Mouse (Mus musculus): ENCODE results near the gene Slc26a1. TPM values are rescaled to one million over a fixed set of nuclear protein-coding genes. Genes with fewer than 3 reads are reported as not detected.

Slc26a1 gene
- polyA plus RNA-seq (2016; fragmentation: Nextera tagmentation; extraction: Ambion mirVana), result 12.7 and 12.9 TPM in 2 replicates

DNA sequence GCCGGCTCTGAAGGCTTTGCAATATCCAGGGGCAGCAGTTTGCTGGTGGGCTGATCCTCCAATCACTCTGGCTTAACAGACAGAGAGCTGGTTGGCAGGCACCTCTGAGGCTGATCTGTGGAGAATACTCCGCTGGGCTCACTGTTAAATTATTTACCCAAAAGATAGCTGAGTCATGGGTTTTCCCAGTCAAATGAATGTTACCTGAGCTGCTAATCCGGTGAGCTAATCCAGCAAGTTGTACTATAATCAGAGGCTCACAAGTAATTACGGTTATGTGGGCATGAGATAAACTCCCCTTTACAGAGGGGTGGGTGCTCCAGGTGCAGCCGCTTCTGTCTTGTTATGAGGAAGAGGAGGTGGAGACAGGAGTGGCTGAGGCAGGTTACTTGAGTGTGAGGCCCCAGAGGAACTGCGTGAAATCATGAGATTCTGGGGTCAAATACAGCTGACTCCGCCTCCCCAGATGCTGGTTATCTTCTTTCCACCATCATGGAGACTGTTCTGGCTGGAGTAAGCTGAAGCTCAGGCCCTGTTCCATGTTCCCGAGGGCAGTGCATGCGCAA is at the start of gene Slc26a1:
Slc26a1 (minus strand) TSS at position 319 of the 566 bp plus-strand sequence.
- H3K27ac ChIP-seq, result peak within 1 kb of the TSS; percentile 96
- peak within 1 kb of the TSS; percentile 78 for H3K4me2 ChIP-seq
- H3K9me3 ChIP-seq (replicated peaks), result no peaks in the 10 kb centered on the region
- H3K27me3 ChIP-seq (replicated peaks), result no peaks in the 10 kb centered on the region
- WGBS (ENCODE audit: insufficient replicate concordance), result 26% methylated on average over 9 of the region's 9 CpGs
- H3K36me3 ChIP-seq, result peaks cover 30% of the 10 kb centered on the region
- ATAC-seq, result peak; percentile 59
- H3K4me1 ChIP-seq, result peaks cover 90% of the 10 kb centered on the region
- peak within 1 kb of the TSS; percentile 76 for H3K9ac ChIP-seq
- H3K4me3 ChIP-seq, result peak within 1 kb of the TSS; percentile 57

DNA sequence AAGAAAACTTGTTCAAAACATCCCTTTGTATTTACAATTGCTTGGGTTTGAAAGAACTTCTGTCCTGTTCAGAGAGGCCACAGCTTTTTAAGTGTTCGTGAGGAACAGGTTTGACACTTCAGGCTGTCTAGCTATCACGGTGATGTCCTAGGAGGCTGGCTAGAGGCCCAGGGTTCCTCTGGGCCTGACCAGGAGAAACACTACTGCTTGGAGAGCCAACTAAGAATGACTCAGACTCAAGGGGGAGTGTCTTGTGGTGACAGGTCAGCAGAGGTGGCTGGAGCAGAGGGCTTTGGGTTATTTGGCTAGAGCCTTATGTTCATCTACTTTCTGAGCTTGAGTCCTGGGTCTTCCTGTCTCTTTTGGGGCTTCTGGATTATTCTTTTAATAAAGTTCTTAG is 48.6 kb upstream of the Slc26a1 start:
- Histone ChIP-seq H3K36me3 (no peaks in the 10 kb centered on the region), H3K4me2 (no peak overlapping the region), H3K9me3 (replicated peaks) (no peaks in the 10 kb centered on the region), H3K9ac (no peak overlapping the region), H3K27ac (no peak overlapping the region), H3K4me1 (peaks cover 11% of the 10 kb centered on the region; the same call in 1 of the 2 replicates), H3K4me3 (no peak overlapping the region), H3K27me3 (replicated peaks) (peaks cover 9% of the 10 kb centered on the region)
- 49% methylated on average over 2 of the region's 2 CpGs for WGBS (ENCODE audit: insufficient replicate concordance)
- ATAC-seq, result no peak

DNA sequence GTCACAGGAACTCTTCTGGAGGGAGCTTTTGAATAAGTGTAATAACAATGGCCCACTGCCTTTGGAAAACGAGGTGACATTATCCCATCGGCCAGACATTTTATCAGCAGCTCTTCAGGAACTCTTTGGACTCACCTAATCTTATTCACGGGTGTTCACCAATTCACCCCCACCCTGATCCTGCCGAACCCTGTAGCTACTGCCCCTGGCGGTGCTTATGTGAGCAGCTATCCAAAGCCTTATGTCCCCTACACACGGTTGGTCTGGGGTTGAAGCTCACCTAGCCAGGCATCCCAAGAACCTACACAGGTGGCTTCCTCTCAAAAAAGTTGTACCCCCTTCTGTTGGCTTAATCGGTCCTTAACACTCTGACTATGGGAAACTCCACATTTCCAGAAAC is 44.4 kb upstream of the Slc26a1 start:
- 40% methylated on average over 7 of the region's 7 CpGs for WGBS (ENCODE audit: insufficient replicate concordance)
- Histone ChIP-seq H3K4me1 (peaks cover 12% of the 10 kb centered on the region), H3K4me2 (no peak overlapping the region), H3K36me3 (no peaks in the 10 kb centered on the region), H3K9ac (no peak overlapping the region), H3K27me3 (replicated peaks) (peaks cover 14% of the 10 kb centered on the region), H3K27ac (no peak overlapping the region), H3K4me3 (no peak overlapping the region), H3K9me3 (replicated peaks) (no peaks in the 10 kb centered on the region)
- peak; percentile 65 for ATAC-seq

DNA sequence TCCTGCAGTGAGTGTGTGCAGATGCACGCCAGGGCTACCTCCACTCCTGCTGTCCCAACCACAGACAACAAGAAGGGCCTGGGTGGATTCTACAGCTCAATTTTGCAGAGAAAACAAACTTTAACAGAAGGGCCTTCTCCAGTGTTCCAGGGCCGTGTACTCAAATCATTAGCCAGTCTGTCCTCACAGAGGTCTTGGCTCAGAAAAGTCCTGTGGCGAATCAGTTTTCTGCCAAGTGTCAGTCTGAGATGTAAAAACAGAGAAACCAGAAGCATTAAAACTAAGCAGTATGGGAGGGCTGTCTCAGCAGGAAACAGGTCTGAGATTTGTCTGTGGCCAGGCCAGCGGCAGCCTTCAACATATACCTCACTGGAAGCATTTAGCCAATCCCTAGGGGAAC is 42.7 kb upstream of the Slc26a1 start:
- Histone ChIP-seq H3K9me3 (replicated peaks) (no peaks in the 10 kb centered on the region), H3K9ac (no peak overlapping the region), H3K27ac (no peak overlapping the region), H3K4me1 (peaks cover 12% of the 10 kb centered on the region), H3K27me3 (replicated peaks) (peaks cover 18% of the 10 kb centered on the region), H3K36me3 (no peaks in the 10 kb centered on the region), H3K4me2 (no peak overlapping the region), H3K4me3 (no peak overlapping the region)
- WGBS (ENCODE audit: insufficient replicate concordance), result 49% methylated on average over 4 of the region's 4 CpGs
- ATAC-seq, result no peak

DNA sequence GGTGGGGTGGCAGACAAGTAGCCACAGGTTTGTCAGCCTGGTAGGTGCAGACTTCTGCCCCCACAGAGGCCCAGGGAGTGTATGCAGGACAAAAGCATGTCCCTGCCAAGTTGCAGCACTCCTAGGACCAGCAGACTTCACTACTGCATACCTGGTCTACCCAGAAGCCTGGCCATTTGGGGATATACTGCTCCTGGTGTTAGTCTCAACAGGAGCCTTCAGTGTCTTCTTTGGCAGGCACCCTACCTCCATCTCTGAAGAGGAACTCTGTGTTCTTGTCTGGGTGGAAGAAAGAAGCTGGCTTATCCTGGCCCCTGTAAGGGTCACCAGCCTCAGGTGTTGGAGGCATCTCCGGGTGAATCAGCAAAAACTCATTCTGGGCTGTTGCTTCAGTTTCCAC is 40.6 kb upstream of the Slc26a1 start:
- ATAC-seq, result no peak
- Histone ChIP-seq H3K4me1 (peaks cover 12% of the 10 kb centered on the region), H3K4me3 (no peak overlapping the region), H3K27ac (no peak overlapping the region), H3K4me2 (no peak overlapping the region), H3K9me3 (replicated peaks) (no peaks in the 10 kb centered on the region), H3K27me3 (replicated peaks) (peaks cover 14% of the 10 kb centered on the region), H3K9ac (no peak overlapping the region), H3K36me3 (no peaks in the 10 kb centered on the region)
- 56% methylated on average over 1 of the region's 1 CpGs for WGBS (ENCODE audit: insufficient replicate concordance)

DNA sequence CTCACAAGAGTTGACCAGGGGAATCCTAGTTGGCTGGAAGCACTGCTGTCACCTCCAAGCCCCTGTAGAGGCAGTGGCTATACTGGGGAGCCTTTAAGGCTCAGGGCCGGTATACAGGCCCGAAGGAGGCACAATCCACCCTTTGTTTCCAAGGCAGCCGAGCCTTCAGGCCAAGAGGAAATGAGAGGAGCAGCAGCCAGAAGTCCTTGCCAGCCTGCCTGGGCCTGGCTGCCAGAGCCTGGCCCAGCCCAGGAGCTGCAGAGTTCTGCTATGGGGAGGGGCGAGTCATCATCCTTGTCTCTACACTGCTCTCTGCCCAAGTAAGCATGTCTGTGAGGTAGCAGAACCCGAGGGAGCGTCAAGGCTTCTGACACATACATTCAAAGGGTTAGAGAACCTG is 38.8 kb upstream of the Slc26a1 start:
- WGBS (ENCODE audit: insufficient replicate concordance), result 64% methylated on average over 6 of the region's 6 CpGs
- H3K27ac ChIP-seq, result no peak overlapping the region

DNA sequence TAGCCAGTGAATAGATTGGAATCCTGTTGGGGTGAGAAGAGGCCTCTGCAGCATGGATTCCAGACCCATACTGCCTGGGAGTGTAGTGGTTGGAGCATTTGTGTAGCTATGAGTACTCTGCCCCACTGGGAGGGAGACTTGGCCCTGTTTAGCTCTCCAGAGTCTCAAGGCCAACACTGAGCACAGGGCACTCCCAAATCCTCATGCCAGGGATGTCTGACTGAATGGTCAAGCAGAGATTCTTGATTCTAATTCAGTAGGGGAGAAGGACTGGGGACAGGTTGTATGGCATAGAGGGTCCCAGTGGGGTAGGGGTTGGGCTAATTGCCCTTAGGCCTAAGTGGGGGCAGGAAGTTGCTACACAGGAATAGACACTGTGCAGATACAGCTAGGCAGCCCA is 38.3 kb upstream of the Slc26a1 start:
- H3K9me3 ChIP-seq (replicated peaks), result no peaks in the 10 kb centered on the region
- no peak overlapping the region for H3K9ac ChIP-seq
- no peak overlapping the region for H3K27ac ChIP-seq
- no peak overlapping the region for H3K4me2 ChIP-seq
- peaks cover 8% of the 10 kb centered on the region; the same call in 1 of the 2 replicates for H3K27me3 ChIP-seq (replicated peaks)
- no peak overlapping the region for H3K4me3 ChIP-seq
- ATAC-seq, result no peak
- no peaks in the 10 kb centered on the region; the same call in 1 of the 2 replicates for H3K36me3 ChIP-seq
- peaks cover 22% of the 10 kb centered on the region for H3K4me1 ChIP-seq

More for the DNA sequence above, 38.8 kb upstream of the Slc26a1 start:
- Histone ChIP-seq H3K4me1 (peaks cover 17% of the 10 kb centered on the region), H3K27me3 (replicated peaks) (peaks cover 8% of the 10 kb centered on the region; the same call in 1 of the 2 replicates), H3K36me3 (no peaks in the 10 kb centered on the region), H3K9me3 (replicated peaks) (no peaks in the 10 kb centered on the region), H3K9ac (no peak overlapping the region), H3K4me3 (no peak overlapping the region), H3K4me2 (no peak overlapping the region)
- ATAC-seq, result no peak

DNA sequence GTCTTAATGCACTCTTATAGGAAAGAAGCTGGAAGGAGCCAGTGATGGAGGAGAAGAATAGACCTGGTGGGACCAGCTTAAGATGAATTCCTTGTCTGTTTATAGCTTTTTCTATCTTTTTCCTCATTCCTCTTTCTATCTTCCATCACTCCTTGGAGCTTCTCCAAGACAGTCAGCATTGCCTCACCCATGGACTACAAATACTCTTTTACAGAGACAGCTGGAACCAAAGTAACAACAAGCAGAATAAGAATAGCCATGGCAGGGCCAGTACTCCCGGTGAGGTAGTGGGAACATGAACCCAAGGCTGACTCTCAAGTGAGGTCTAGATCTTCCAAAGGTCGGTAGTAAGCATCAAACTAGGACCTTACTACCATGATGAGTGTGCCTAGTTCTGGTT is 37.7 kb upstream of the Slc26a1 start:
- ATAC-seq, result no peak
- Histone ChIP-seq H3K27ac (no peak overlapping the region), H3K27me3 (replicated peaks) (peaks cover 8% of the 10 kb centered on the region; the same call in 1 of the 2 replicates), H3K9ac (no peak overlapping the region), H3K4me3 (no peak overlapping the region), H3K4me1 (peaks cover 28% of the 10 kb centered on the region), H3K4me2 (no peak overlapping the region), H3K9me3 (replicated peaks) (no peaks in the 10 kb centered on the region), H3K36me3 (peaks cover 4% of the 10 kb centered on the region; the same call in 1 of the 2 replicates)
- WGBS (ENCODE audit: insufficient replicate concordance), result 77% methylated on average over 2 of the region's 2 CpGs

DNA sequence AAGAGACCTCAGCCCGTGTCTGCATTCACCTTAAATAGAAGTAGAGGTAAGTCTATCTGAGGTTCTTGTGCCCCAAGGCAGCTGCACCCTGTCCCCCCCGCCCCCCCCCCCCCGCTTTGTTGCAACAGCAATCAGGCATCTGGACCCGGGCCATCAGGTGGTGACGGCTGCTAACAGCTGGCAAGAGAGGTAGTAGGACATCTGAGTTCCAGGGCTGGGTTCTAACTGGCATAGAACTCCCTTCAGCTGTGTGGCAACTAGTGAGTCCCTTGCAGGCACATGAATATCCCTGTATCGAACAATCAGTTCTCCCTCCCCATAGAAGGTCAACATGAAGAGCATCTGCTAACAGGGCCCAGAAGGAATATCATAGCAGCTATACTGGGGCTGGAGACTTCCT is 36.6 kb upstream of the Slc26a1 start:
- H3K4me3 ChIP-seq, result no peak overlapping the region
- H3K27me3 ChIP-seq (replicated peaks), result peaks cover 8% of the 10 kb centered on the region; the same call in 1 of the 2 replicates
- H3K27ac ChIP-seq, result no peak overlapping the region
- H3K9ac ChIP-seq, result no peak overlapping the region
- peaks cover 39% of the 10 kb centered on the region for H3K4me1 ChIP-seq
- H3K36me3 ChIP-seq, result peaks cover 10% of the 10 kb centered on the region; the same call in 1 of the 2 replicates
- WGBS (ENCODE audit: insufficient replicate concordance), result 64% methylated on average over 6 of the region's 6 CpGs
- H3K4me2 ChIP-seq, result no peak overlapping the region
- ATAC-seq, result no peak
- H3K9me3 ChIP-seq (replicated peaks), result no peaks in the 10 kb centered on the region

DNA sequence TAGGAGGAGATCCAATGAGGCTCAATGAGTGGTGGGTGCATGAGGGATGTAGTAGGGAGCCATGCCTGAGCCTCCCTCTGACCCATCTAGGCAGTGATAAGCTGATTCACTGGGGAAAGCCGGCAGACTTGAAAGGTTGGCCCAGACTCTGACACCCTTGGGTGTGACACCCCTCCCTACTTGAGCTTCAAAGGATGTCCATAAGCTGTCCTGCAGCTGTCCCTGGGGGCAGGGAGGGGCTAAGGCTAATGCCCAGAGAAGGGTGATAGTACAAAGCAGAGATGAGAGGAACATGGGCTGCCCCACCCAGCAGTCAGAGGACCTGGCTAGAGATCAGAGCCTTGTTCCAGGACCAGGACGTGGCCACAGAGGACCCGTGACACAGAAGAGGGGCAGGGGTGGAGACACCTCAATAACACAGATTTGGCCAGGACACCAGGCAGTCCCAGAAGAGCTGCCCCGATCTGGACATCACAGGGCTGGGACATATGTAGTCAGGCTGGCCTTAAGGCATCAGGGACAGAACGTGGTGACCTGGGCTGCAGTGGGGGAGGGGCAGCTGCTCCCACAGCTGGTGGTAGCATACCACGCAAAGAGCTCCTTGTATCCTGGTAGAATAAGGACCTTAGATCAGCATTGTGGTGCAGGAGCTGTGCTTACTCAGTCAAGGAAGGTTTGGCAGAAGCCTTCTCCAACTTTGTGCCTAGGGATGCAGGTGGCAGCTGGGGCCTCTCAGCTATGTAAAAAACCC is 33.8 kb upstream of the Slc26a1 start:
- Histone ChIP-seq H3K27me3 (replicated peaks) (peaks cover 4% of the 10 kb centered on the region; the same call in 1 of the 2 replicates), H3K36me3 (peaks cover 38% of the 10 kb centered on the region), H3K9me3 (replicated peaks) (no peaks in the 10 kb centered on the region), H3K4me1 (peaks cover 42% of the 10 kb centered on the region), H3K9ac (peak overlapping the region; percentile 49; the same call in 1 of the 2 replicates), H3K27ac (peak overlapping the region; percentile 82), H3K4me3 (no peak overlapping the region), H3K4me2 (peak overlapping the region; percentile 41; the same call in 1 of the 2 replicates)
- ATAC-seq, result peak; percentile 63
- 42% methylated on average over 6 of the region's 6 CpGs for WGBS (ENCODE audit: insufficient replicate concordance)

DNA sequence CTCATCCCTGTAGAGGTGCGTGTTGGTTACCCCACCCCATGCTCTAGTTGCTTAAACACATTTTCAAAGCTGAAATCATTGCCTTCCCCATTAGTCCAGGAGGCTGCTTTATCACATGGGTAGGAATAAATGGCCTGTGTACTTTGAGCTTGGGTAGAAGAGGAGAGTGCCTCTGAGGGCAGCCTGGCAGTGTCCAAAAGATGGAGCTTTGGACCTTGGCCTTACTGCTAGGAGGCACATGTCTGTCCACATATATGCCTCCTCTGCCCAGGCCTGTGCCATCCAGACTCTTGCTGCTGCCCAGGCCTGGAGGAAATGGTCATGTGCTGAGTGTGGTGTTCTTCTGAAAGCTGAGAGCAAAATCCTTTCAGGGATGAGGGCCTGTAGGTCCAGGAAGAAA is 33.0 kb upstream of the Slc26a1 start:
- Histone ChIP-seq H3K36me3 (peaks cover 44% of the 10 kb centered on the region), H3K27ac (peak overlapping the region; percentile 82), H3K4me2 (peak overlapping the region; percentile 41), H3K27me3 (replicated peaks) (no peaks in the 10 kb centered on the region), H3K9me3 (replicated peaks) (no peaks in the 10 kb centered on the region), H3K4me1 (peaks cover 49% of the 10 kb centered on the region), H3K4me3 (no peak overlapping the region), H3K9ac (peak overlapping the region; percentile 49)
- WGBS (ENCODE audit: insufficient replicate concordance), result 81% methylated on average over 1 of the region's 1 CpGs
- ATAC-seq, result no peak

DNA sequence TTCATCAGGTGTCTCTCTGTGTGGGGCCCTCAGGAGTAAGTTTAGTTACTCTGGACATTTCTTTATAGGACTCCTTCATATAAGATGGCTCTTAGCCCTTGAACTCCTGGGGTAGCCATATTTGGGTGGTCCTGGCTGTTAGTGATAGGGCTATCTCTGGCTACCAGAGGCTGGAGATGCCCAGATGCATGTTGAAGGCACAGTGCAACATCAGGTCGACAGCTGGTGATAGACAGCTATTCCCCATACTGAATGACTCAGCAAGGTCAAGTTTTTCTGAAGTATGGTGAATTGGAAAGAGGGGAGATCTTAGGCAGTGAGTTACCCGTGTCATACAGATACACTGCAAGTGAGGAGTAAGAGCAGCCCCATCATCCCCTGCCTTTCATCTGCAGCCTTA is 32.4 kb upstream of the Slc26a1 start:
- Histone ChIP-seq H3K9ac (peak overlapping the region; percentile 49), H3K4me2 (peak overlapping the region; percentile 41), H3K9me3 (replicated peaks) (no peaks in the 10 kb centered on the region), H3K27me3 (replicated peaks) (no peaks in the 10 kb centered on the region), H3K36me3 (peaks cover 49% of the 10 kb centered on the region), H3K4me1 (peaks cover 54% of the 10 kb centered on the region), H3K4me3 (no peak overlapping the region), H3K27ac (peak overlapping the region; percentile 82)
- peak; percentile 81 for ATAC-seq
- WGBS (ENCODE audit: insufficient replicate concordance), result 23% methylated on average over 2 of the region's 2 CpGs
